Mouse (Mus musculus) spleen, postnatal 4 days (tissue): ENCODE results near the gene Cdh13.

Experiments
- DNase-seq, 2 experiments: peaks; one replicate each; pipeline ENCODE4 v3.0.0; 2022; ENCODE audit warnings: low spot score in 2 of 2

Cdh13 gene

DNA sequence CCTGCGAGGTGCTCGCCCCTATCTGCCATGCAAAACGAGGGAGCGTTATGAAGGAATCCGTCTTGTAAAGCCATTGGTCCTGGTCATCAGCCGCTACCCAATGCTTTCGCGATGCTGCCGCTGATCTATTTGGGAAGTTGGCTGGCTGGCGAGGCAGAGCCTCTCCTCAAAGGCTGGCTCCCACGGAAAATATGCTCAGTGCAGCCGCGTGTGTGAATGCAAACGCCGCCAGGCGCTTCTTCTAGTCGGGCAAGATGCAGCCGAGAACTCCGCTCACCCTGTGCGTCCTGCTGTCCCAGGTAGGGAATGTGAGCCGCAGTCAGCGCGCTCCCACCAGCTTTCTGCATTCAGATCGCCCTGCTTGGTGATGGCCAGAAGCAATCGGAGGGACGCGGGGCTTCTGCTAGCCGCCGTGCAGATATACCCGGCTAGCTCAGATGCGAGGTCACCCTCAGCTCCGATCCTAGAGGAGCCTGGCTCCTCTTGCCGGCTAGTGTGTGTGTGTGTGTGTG is at the start of gene Cdh13:
TSS of gene Cdh13 (plus strand) at position 134 of the 512 bp plus-strand sequence.
- no peak for DNase-seq

GRCm38 (mm10) chr8:118235626-118236025 is 47.9 kb upstream of the Cdh13 start:
- DNase-seq = no peak

GRCm38 (mm10) chr8:118237150-118237620 is 46.3 kb upstream of the Cdh13 start:
- no peak for DNase-seq

- no peak for DNase-seq
These were observed 45.4 kb upstream of the Cdh13 start for GRCm38 (mm10) chr8:118238156-118238555.

GRCm38 (mm10) chr8:118239186-118239585 is 44.3 kb upstream of the Cdh13 start:
- no peak for DNase-seq

- DNase-seq = no peak
These were observed 34.2 kb upstream of the Cdh13 start for GRCm38 (mm10) chr8:118249319-118249718.

GRCm38 (mm10) chr8:118249923-118250322 is 33.6 kb upstream of the Cdh13 start:
- no peak for DNase-seq

- no peak for DNase-seq
These were observed 20.4 kb upstream of the Cdh13 start for GRCm38 (mm10) chr8:118263117-118263516.

GRCm38 (mm10) chr8:118270751-118271402 is 12.7 kb upstream of the Cdh13 start:
- no peak for DNase-seq

GRCm38 (mm10) chr8:118272493-118272892 is 11.0 kb upstream of the Cdh13 start:
- no peak for DNase-seq

DNA sequence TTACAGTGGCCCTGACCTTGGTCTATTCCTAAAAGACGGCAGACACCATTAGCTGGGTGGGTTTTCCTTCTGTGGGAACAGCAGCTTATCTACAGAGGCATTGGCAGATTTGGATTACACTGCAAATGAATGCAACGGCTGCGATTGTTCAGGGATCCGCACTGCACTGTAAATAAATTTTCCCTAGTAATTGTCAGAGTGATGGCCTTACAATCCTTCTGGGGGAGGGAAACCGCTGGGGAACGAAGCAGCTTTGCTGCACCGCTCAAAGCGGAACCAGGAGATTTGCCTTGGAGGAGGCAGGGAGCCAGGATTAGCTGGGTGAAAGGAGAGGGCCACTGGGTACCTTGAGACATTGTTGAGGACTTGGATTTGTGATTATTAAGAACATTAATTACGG is 9.3 kb upstream of the Cdh13 start:
- no peak for DNase-seq

- DNase-seq = peak; percentile 17 to 69
These were observed 8.8 kb upstream of the Cdh13 start for GRCm38 (mm10) chr8:118274688-118275087.

DNA sequence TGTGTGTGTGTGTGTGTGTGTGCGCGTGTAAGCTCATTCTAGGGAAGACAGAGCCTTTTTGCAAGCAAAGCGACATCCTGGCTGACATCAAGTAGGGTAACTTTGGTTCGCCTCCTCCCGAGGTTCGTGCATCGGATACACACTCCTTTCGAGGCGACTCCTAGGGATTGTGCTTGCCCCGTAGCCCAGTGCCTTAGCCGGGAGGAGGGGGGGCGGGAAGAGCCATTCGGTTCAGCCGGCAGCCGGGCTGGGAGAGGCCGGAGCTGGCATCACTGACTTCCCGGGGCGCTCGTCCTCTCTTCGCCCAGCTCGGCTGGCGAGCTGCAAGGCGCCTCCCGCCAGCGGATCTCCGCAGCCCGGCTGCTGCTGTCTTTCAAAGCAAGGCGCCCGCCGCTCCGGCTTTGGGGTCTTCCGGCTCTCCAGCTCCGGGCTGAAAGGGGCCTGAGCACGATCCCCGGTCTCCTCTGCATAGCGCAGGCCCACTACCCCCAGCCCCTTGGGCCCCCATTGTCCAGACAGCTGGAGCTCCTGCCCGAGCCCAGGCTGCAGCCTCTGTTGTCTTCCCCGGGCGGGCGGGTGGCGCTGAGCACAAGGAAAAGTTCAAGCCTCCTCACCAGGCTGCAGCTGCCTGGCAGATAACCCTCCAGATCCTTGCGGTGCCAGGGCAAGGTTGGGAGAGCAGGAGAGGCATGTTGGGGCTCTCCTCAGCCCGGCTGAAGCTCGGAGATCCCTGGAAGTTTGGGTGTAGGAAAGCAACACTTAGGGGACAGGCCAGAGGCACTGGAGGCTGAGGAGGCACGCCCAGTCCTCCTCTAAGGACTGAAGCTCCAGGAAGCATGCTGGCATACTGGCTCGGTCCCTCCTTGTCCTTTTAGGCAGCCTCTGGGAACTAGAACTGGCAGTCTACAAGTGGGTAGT is 838 bp downstream of the Cdh13 start:
- no peak for DNase-seq

GRCm38 (mm10) chr8:118285596-118286281 is 2.2 kb downstream of the Cdh13 start:
- DNase-seq = no peak

GRCm38 (mm10) chr8:118286282-118287180 is 3.0 kb downstream of the Cdh13 start:
- DNase-seq = no peak

GRCm38 (mm10) chr8:118287496-118287895 is 4.0 kb downstream of the Cdh13 start:
- no peak for DNase-seq

DNA sequence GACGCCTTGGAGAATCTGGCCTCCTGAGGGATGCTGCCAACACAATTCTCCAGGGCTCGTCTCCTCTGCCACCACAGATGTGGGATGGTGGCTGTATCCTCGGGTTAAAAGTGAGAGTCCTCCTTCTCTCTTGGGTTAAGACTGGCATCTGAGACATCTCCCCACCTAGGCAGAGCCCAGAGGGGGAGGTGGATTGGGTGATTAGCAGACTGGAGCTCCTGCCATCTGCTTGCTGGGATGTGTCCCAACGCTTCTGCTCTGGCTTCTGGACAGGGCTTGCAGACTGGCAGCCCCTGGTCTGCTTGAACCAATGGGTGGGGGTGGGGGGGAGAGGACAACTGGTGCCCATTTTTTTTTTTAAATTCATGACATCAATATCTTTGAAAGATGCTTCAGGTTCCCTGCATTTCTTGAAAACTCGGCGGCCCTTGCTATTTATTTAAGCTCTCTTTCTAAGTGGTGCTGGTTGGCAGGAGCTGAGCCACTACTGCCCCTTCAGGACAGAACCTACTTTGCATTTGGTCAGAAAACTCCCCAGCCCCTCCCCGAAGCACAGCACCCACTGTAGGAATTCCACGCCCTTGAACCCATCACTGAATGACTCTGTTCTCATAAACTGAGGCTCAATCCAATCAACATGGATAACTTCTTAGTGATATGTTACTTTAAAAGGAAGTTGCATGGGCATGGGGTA is 4.9 kb downstream of the Cdh13 start:
- DNase-seq = no peak

GRCm38 (mm10) chr8:118289091-118289490 is 5.6 kb downstream of the Cdh13 start:
- no peak for DNase-seq

- DNase-seq = no peak
These were observed 6.0 kb downstream of the Cdh13 start for GRCm38 (mm10) chr8:118289525-118289924.

- DNase-seq = no peak
These were observed 6.7 kb downstream of the Cdh13 start for GRCm38 (mm10) chr8:118290266-118290665.
